Mouse (Mus musculus): Measurements from ENCODE around the gene Krtcap3. TPM values are rescaled to one million over a fixed set of nuclear protein-coding genes. Genes with fewer than 3 reads are reported as not detected.

Krtcap3 gene
- polyA plus RNA-seq, 1 experiment from 2014 or later: 4.8 TPM

GRCm38 (mm10) chr5:31279245-31279988 is 27.9 kb downstream of the Krtcap3 start:
- peaks cover 98% of the 10 kb centered on the region for H3K36me3 ChIP-seq (ENCODE audit: control insufficient read depth, insufficient read depth, low read length)
- no peaks in the 10 kb centered on the region for H3K4me1 ChIP-seq (ENCODE audit: control insufficient read depth in 2 of 2, insufficient read depth in 2 of 2, low read length in 2 of 2)
- no peak overlapping the region for H3K9ac ChIP-seq (ENCODE audit: low read length)
- WGBS: 78% methylated on average over 20 of the region's 20 CpGs
- H3K27me3 ChIP-seq (ENCODE audit: control insufficient read depth, insufficient read depth, low read length): no peaks in the 10 kb centered on the region
- H3K4me3 ChIP-seq (ENCODE audit: control insufficient read depth in 1 of 2, insufficient read depth in 1 of 2, low read depth in 1 of 2, low read length in 2 of 2): no peak overlapping the region
- H3K9me3 ChIP-seq (ENCODE audit: control insufficient read depth, low read length): no peaks in the 10 kb centered on the region
- no peak for ATAC-seq (ENCODE audit: insufficient number of reproducible peaks, insufficient read depth, low FRiP score, low read depth)
- no peak overlapping the region for H3K27ac ChIP-seq (replicated peaks in 1 of 2; ENCODE audit: control insufficient read depth in 1 of 2, insufficient read depth in 1 of 2, low read depth in 2 of 2, low read length in 2 of 2)
- no peak overlapping the region for H3K4me2 ChIP-seq (ENCODE audit: low read length)

- Histone ChIP-seq H3K9ac (ENCODE audit: low read length) (no peak overlapping the region), H3K4me3 (ENCODE audit: control insufficient read depth in 1 of 2, insufficient read depth in 1 of 2, low read depth in 1 of 2, low read length in 2 of 2) (no peak overlapping the region), H3K36me3 (ENCODE audit: control insufficient read depth, insufficient read depth, low read length) (peaks cover 49% of the 10 kb centered on the region), H3K27ac (replicated peaks in 1 of 2; ENCODE audit: control insufficient read depth in 1 of 2, insufficient read depth in 1 of 2, low read depth in 2 of 2, low read length in 2 of 2) (no peak overlapping the region), H3K4me1 (ENCODE audit: control insufficient read depth in 2 of 2, insufficient read depth in 2 of 2, low read length in 2 of 2) (peaks cover 3 to 13% of the 10 kb centered on the region in 2 experiments; a peak in 2 of 4 replicates), H3K9me3 (ENCODE audit: control insufficient read depth, low read length) (no peaks in the 10 kb centered on the region), H3K27me3 (ENCODE audit: control insufficient read depth, insufficient read depth, low read length) (no peaks in the 10 kb centered on the region), H3K4me2 (ENCODE audit: low read length) (no peak overlapping the region)
- WGBS: 73% methylated on average over 4 of the region's 4 CpGs
- ATAC-seq (ENCODE audit: insufficient number of reproducible peaks, insufficient read depth, low FRiP score, low read depth): no peak
These were observed 36.7 kb downstream of the Krtcap3 start for GRCm38 (mm10) chr5:31288225-31288624.

- Histone ChIP-seq H3K27me3 (ENCODE audit: control insufficient read depth, insufficient read depth, low read length) (no peaks in the 10 kb centered on the region), H3K27ac (replicated peaks in 1 of 2; ENCODE audit: control insufficient read depth in 1 of 2, insufficient read depth in 1 of 2, low read depth in 2 of 2, low read length in 2 of 2) (no peak overlapping the region), H3K9ac (ENCODE audit: low read length) (no peak overlapping the region), H3K36me3 (ENCODE audit: control insufficient read depth, insufficient read depth, low read length) (peaks cover 47% of the 10 kb centered on the region), H3K4me1 (ENCODE audit: control insufficient read depth in 2 of 2, insufficient read depth in 2 of 2, low read length in 2 of 2) (peaks cover 3 to 13% of the 10 kb centered on the region in 2 experiments; a peak in 2 of 4 replicates), H3K4me3 (ENCODE audit: control insufficient read depth in 1 of 2, insufficient read depth in 1 of 2, low read depth in 1 of 2, low read length in 2 of 2) (no peak overlapping the region), H3K4me2 (ENCODE audit: low read length) (no peak overlapping the region), H3K9me3 (ENCODE audit: control insufficient read depth, low read length) (no peaks in the 10 kb centered on the region)
- 71% methylated on average over 3 of the region's 3 CpGs for WGBS
- no peak for ATAC-seq (ENCODE audit: insufficient number of reproducible peaks, insufficient read depth, low FRiP score, low read depth)
These were observed 37.2 kb downstream of the Krtcap3 start for GRCm38 (mm10) chr5:31288655-31289054.

GRCm38 (mm10) chr5:31289626-31290230 is 38.2 kb downstream of the Krtcap3 start:
- H3K9ac ChIP-seq (ENCODE audit: low read length): no peak overlapping the region
- WGBS: 62% methylated on average over 3 of the region's 3 CpGs

GRCm38 (mm10) chr5:31290521-31291360 is 39.2 kb downstream of the Krtcap3 start, which contains the start of gene Ift172:
Gene Ift172, minus strand, starts transcription at chr5:31291116.
- H3K27ac ChIP-seq (replicated peaks in 1 of 2; ENCODE audit: control insufficient read depth in 1 of 2, insufficient read depth in 1 of 2, low read depth in 2 of 2, low read length in 2 of 2): peak within 1 kb of the TSS; percentile 82 to 87
- WGBS: 3% methylated on average over 45 of the region's 45 CpGs
- peak; percentile 97 for ATAC-seq (ENCODE audit: insufficient number of reproducible peaks, insufficient read depth, low FRiP score, low read depth)
- H3K9ac ChIP-seq (ENCODE audit: low read length): peak within 1 kb of the TSS; percentile 65
- H3K36me3 ChIP-seq (ENCODE audit: control insufficient read depth, insufficient read depth, low read length): peaks cover 26% of the 10 kb centered on the region
- H3K4me3 ChIP-seq (ENCODE audit: control insufficient read depth in 1 of 2, insufficient read depth in 1 of 2, low read depth in 1 of 2, low read length in 2 of 2): peak within 1 kb of the TSS; percentile 61 to 74
- peak within 1 kb of the TSS; percentile 71 for H3K4me2 ChIP-seq (ENCODE audit: low read length)
- no peaks in the 10 kb centered on the region for H3K27me3 ChIP-seq (ENCODE audit: control insufficient read depth, insufficient read depth, low read length)
- no peaks in the 10 kb centered on the region for H3K9me3 ChIP-seq (ENCODE audit: control insufficient read depth, low read length)
- H3K4me1 ChIP-seq (ENCODE audit: control insufficient read depth in 2 of 2, insufficient read depth in 2 of 2, low read length in 2 of 2): peaks cover 3 to 20% of the 10 kb centered on the region in 2 experiments; a peak in 2 of 4 replicates

More at GRCm38 (mm10) chr5:31289626-31290230, 38.2 kb downstream of the Krtcap3 start:
- H3K9me3 ChIP-seq (ENCODE audit: control insufficient read depth, low read length): no peaks in the 10 kb centered on the region
- H3K27me3 ChIP-seq (ENCODE audit: control insufficient read depth, insufficient read depth, low read length): no peaks in the 10 kb centered on the region
- no peak for ATAC-seq (ENCODE audit: insufficient number of reproducible peaks, insufficient read depth, low FRiP score, low read depth)
- H3K4me1 ChIP-seq (ENCODE audit: control insufficient read depth in 2 of 2, insufficient read depth in 2 of 2, low read length in 2 of 2): peaks cover 3 to 14% of the 10 kb centered on the region in 2 experiments; a peak in 2 of 4 replicates
- H3K36me3 ChIP-seq (ENCODE audit: control insufficient read depth, insufficient read depth, low read length): peaks cover 37% of the 10 kb centered on the region
- H3K27ac ChIP-seq (replicated peaks in 1 of 2; ENCODE audit: control insufficient read depth in 1 of 2, insufficient read depth in 1 of 2, low read depth in 2 of 2, low read length in 2 of 2): no peak overlapping the region
- H3K4me2 ChIP-seq (ENCODE audit: low read length): peak overlapping the region; percentile 71
- no peak overlapping the region for H3K4me3 ChIP-seq (ENCODE audit: control insufficient read depth in 1 of 2, insufficient read depth in 1 of 2, low read depth in 1 of 2, low read length in 2 of 2)

GRCm38 (mm10) chr5:31291361-31291688 is 39.8 kb downstream of the Krtcap3 start:
- Histone ChIP-seq H3K36me3 (ENCODE audit: control insufficient read depth, insufficient read depth, low read length) (peaks cover 21% of the 10 kb centered on the region), H3K9ac (ENCODE audit: low read length) (peak overlapping the region; percentile 65), H3K4me1 (ENCODE audit: control insufficient read depth in 2 of 2, insufficient read depth in 2 of 2, low read length in 2 of 2) (peaks cover 5 to 20% of the 10 kb centered on the region in 2 experiments; a peak in 3 of 4 replicates), H3K4me3 (ENCODE audit: control insufficient read depth in 1 of 2, insufficient read depth in 1 of 2, low read depth in 1 of 2, low read length in 2 of 2) (peak overlapping the region; percentile 61 to 74), H3K9me3 (ENCODE audit: control insufficient read depth, low read length) (no peaks in the 10 kb centered on the region), H3K27ac (replicated peaks in 1 of 2; ENCODE audit: control insufficient read depth in 1 of 2, insufficient read depth in 1 of 2, low read depth in 2 of 2, low read length in 2 of 2) (peak overlapping the region; percentile 82 to 87), H3K4me2 (ENCODE audit: low read length) (peak overlapping the region; percentile 71), H3K27me3 (ENCODE audit: control insufficient read depth, insufficient read depth, low read length) (no peaks in the 10 kb centered on the region)
- no peak for ATAC-seq (ENCODE audit: insufficient number of reproducible peaks, insufficient read depth, low FRiP score, low read depth)
- WGBS: 7% methylated on average over 9 of the region's 9 CpGs

GRCm38 (mm10) chr5:31294964-31295605 is 43.6 kb downstream of the Krtcap3 start:
- H3K27me3 ChIP-seq (ENCODE audit: control insufficient read depth, insufficient read depth, low read length): 0 out of 2 replicates have a peak, but pooled peaks cover 3% of the 10 kb centered on the region
- peak overlapping the region; percentile 86 for H3K9ac ChIP-seq (ENCODE audit: low read length)
- ATAC-seq (ENCODE audit: insufficient number of reproducible peaks, insufficient read depth, low FRiP score, low read depth): no peak
- no peaks in the 10 kb centered on the region for H3K9me3 ChIP-seq (ENCODE audit: control insufficient read depth, low read length)
- H3K4me1 ChIP-seq (ENCODE audit: control insufficient read depth in 2 of 2, insufficient read depth in 2 of 2, low read length in 2 of 2): peaks cover 8 to 19% of the 10 kb centered on the region in 2 experiments; a peak in 3 of 4 replicates
- H3K4me3 ChIP-seq (ENCODE audit: control insufficient read depth in 1 of 2, insufficient read depth in 1 of 2, low read depth in 1 of 2, low read length in 2 of 2): peak overlapping the region; percentile 70 to 80
- 6% methylated on average over 29 of the region's 29 CpGs for WGBS
- H3K4me2 ChIP-seq (ENCODE audit: low read length): peak overlapping the region; percentile 98
- H3K27ac ChIP-seq (replicated peaks in 1 of 2; ENCODE audit: control insufficient read depth in 1 of 2, insufficient read depth in 1 of 2, low read depth in 2 of 2, low read length in 2 of 2): peak overlapping the region in 1 of 2 experiments; percentile 28; a peak in 1 of 4 replicates
- peaks cover 11% of the 10 kb centered on the region; the same call in 1 of the 2 replicates for H3K36me3 ChIP-seq (ENCODE audit: control insufficient read depth, insufficient read depth, low read length)

All from heart, embryonic 14.5 days (tissue).